Mouse (Mus musculus): ENCODE measurements around the gene Olfml2a.

Gene Olfml2a

DNA sequence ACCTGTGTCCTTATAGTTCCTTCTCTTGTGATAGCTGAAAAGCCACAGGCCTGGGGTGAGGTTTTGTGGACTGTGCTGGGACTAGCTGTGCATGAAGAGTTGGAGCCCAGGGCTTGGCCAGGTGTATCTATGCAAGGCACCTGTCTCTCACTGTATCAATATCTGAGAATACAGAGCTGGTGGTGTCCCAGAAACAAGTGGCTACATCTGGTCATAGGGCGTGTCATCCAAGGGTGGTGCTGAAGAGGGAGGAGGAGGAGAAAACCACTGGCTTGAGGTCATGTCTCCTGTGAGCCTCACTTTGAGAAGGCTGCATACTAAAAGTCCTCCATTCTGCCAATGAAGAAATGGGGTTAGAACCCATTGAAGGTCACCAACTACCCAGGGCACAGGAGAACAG lies 6.2 kb downstream of the Olfml2a start:
- DNase-seq (ENCODE audit: low read depth, low spot score): no peak

DNA sequence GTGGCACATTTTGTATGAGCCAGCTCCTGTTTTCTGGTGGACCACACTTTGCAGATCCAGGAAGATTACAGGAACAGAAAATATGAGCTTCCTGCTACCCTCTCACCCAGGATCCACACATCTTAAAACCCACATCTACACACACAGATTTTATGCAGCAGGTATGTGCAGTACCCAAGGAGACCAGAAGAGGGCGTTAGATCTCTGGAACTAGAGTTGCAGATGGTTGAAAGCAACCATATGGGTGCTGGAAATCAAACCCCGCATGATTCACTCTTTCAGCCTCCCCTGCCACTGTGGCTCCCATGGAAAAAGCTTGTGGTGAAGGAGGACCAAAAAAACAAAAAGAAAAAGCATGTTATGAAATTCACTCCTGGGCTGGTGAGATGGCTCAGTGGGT lies 7.3 kb downstream of the Olfml2a start:
- no peak for DNase-seq (ENCODE audit: low read depth, low spot score)

DNA sequence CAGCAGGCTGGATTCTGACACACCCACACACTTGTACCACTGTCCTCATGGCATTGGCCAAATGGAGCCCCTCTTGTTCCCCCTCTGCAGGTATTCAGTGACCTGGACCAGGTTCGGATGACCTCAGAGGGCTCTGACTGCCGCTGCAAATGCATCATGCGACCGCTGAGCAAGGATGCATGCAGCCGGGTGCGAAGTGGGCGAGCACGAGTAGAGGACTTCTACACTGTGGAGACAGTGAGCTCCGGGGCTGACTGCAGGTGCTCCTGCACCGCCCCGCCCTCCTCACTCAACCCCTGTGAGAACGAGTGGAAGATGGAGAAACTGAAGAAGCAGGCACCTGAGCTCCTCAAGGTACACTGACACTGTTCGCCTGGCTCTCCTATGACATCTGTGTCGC lies 9.6 kb downstream of the Olfml2a start:
- no peak for DNase-seq (ENCODE audit: low read depth, low spot score)

DNA sequence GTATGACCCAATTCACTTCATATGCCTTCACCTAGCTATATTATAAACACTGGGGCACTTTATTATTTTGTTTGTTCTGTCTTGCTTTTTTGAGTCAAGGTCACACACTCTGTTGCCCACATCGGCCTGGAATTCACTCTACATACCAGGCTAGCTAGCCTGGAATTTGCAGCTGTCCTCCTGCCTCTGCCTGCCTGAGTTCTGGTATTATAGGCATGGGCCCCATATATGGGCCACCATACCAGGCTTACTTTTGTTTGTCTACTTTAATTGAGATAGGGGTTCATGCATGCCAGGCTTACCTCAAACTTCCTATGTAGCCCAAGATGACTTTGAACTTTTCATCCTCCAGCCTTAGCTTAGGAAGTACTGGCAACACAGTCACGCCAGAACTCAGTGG lies 10.1 kb downstream of the Olfml2a start:
- no peak for DNase-seq (ENCODE audit: low read depth, low spot score)

DNA sequence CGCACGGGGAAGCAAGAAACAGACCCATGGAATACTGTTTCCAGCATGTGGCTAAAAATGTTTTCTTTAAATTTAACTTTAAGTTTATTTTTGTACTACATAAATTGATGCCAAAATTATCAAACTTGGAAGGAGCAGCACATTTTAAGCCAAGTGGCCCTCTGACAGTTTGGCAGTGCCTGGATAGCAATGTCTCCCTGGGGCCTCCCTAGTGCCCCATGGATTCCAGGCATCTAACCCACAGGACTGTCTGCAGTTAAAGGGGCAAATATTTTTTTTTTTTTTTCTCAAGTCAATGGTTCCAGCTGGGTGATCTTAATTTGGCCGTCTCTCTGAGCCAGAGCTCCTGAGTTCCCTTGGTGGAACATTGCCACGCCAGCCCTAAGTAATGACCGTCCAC lies 11.4 kb downstream of the Olfml2a start:
- DNase-seq (ENCODE audit: low read depth, low spot score): no peak

DNA sequence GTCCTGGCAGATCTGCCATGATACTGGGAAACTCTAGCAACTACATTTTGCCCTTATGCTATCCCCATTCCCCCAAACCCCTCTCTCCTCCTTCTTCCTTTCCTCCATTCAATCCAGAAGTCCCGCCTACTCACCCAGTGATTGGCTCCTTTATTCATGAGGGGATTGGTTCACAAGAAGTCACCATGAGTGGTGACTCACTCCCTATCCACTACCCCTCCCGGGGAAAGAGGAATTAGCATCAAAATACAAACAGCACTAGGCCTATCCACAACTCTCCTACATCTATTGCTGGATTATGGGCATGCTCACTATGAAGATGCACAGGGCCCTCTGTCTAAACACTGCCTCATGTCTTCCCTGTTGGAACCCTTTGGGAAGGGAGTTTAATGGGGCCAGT lies 12.2 kb downstream of the Olfml2a start:
- DNase-seq (ENCODE audit: low read depth, low spot score): no peak

DNA sequence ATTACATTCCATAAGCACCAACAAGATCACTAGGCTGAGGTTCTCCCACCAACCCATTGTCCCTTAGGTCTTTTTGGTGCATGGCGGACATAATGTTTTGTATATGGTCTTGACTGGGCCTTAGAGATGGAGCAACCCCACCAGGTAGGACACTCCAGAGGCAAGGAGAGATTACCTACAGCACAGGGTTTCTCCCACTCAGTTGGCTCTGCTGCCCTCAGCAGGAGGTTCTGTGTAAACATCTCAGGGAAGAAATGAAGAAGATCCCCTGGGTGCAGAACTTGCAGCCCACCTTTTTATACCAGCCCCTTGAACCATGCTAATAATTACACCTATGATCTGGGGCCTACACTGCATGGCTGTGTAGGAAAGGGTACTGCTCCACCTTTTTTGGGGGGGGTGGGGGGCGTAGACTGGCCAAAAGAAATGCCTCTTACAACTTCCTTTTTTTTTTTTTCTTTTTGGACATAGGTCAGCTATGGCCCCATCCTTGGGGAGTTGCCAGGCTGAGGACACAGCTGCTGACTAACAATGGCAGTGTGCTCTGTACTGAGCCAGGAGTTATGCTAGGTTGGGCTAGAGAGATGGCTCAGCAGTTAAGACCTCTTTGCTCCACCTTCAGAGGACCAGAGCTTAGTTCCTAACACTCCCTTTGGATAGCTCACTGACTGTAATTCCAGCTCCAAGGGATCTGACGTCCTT lies 12.8 kb downstream of the Olfml2a start:
- DNase-seq (ENCODE audit: low read depth, low spot score): no peak

DNA sequence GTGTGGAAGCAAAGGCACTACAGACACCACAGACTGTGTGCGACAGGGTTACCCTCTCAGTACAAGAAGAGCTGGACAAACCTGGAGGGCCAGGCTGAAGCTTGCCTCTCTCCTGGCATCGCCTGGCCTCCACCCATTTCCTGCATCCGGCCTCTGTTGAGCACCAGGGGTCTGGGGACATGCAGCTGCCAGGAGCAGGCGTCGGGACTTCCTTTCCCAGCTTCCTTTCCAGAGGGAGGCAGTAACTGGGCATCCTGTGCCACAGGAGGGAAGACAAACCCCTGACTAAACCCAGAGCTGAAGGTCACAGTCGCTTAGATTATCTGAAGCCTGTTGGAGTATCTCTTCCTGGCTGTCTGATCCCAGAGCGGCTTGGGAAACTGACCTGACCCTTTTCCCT lies 15.8 kb downstream of the Olfml2a start:
- no peak for DNase-seq (ENCODE audit: low read depth, low spot score)

DNA sequence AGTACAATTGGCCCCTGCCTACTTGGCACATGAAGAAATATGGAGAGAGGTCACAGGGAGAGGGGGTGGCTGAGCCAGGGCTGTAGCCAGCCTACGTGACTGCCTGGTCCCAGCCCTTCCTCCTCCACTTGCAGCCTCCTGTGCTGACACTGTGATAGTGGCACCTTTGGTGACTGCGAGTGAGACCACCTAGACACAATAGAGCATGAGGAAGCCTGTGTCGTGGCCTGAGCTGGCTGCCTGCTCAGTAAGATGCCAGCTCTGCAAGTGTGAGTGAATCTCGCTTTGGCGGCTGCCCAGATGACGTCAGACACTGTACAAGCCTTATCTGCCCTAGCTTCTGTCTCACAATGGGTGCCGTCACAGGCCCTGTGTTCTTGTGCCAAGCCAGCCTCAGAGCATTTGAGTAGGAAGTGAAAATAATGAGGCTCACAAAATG lies 18.5 kb downstream of the Olfml2a start:
- no peak for DNase-seq (ENCODE audit: low read depth, low spot score)

DNA sequence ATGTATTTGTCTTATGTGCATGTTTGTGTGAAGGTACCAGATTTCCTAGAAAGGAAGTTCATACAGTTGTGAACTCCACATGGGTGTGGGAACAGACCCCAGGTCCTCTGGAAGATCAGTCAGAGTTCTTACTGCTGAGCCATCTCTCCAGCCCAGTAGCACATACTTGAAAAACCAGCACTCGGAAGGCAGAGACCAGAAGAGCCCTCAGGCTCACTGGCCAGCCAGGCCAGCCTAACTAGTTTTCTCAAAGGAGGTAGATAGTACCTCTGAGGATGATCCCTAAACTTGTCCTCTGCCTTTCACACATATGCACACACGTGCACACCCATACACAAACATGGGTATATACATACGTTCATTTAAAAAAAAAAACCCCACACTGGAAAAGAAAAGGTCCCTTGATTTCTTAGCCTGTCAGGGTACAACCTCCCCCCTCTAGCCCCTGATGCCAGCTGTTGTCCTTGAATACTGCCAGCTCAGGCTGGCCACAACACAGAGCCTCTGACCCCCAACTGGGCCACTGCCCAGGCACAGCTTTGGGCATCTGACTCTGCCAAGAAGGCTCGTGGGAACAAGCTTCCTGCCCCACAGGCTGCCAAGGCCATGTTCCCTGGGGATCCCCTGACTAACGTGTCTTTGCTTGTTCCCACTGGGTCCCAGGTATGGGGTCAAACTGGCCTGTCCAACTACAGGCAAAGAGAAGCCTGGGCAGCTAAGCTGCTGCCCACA lies 21.5 kb downstream of the Olfml2a start:
- no peak for DNase-seq (ENCODE audit: low read depth, low spot score)

DNA sequence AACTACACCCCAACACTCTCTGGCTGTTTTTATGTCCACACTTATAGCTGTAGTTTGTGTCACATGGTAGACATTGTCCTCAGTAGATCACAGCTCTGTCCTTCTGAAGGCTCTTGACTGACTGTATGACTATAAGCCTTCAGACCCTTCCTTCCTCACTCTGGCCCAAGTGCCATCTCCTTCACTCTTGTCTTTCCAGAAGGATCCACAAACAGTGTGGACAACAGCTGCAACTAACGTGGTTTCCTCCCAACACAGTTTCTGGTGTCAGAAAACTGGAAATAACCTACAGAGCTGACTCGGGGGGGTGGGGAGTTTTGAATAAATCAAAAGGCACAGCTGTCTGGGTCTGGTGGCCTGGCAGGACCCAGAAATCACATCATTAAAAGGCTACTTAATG lies 24.3 kb downstream of the Olfml2a start:
- peak; percentile 63 for DNase-seq (ENCODE audit: low read depth, low spot score)

DNA sequence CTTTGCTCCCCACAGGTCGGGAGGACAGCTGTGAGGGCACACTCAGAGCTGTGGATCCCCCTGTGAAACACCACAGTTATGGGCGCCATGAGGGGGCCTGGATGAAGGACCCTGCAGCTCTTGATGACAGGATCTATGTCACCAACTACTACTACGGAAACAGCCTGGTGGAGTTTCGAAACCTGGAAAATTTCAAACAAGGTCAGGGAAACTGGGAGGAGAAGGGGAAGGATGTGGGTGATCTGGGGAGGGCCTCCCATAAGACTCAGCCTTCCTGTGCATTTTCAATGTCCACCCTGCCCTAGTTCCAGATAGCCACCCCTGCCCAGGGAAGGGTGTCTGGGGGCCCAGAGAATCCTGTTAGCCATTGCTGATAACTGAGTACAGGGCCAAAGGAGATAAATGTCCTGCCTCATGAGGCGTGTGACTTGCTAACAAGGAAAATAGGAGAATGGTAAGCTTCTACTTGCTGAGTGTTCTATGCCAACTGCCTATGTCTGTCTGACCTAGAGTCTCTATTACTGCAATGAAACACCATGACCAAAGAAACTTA lies 26.0 kb downstream of the Olfml2a start:
- DNase-seq (ENCODE audit: low read depth, low spot score): no peak

DNA sequence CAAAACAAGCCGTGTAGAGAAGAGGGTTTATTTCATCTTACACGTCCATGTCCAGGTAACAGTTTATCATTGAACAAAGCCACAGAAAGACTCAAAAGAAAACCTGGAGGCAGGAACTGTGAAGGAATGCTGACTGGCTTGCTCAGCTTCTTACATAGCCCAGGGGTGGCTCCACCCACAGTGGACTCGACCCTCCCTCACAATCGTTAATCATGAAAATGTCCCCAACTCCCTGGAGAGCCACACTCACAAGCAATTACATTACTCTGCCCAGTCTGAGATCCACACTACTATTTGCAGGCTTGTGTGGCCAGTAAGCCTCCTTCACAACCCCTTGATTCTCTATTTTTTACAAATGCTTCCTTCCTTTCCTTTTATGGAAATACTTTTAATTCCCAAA lies 32.4 kb downstream of the Olfml2a start:
- DNase-seq (ENCODE audit: low read depth, low spot score): no peak

DNA sequence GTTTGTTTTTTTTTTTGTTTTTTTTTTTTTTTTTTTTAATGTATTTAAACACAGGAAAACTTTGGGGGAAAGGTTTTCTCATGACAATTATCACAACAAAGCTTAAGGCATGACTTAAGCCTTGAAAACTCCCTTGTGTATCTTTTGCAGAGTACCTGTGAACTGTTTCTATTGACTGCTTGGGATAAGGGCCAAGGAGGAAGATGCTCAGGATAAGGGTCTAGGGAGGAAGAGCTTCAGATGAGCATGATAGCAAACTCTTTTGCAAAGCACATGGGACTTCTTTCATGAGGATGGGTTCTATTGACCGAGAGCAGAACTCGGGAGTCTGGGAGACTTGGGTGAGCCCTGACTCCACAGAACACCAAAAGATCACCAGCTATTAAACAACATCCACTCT lies 37.9 kb downstream of the Olfml2a start:
- no peak for DNase-seq (ENCODE audit: low read depth, low spot score)

DNA sequence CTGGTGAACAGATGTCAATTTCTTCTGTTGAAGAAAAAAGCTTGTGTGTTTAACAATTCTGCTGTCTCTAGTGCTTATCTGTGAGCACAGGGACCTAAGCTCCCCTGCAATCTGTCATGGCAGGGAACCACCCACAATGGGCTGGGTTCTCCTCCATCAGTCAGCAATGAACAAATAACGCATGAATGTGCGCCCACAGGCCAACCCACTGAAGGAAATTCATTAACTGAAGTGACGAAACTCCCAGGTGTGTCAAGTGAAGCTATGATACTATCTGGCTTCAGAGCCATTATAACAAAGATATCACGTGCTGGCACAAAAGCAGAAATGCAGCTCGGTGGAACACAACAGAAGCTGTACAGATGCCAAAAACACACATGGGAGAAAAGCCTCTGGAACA lies 38.3 kb downstream of the Olfml2a start:
- DNase-seq (ENCODE audit: low read depth, low spot score): no peak

DNA sequence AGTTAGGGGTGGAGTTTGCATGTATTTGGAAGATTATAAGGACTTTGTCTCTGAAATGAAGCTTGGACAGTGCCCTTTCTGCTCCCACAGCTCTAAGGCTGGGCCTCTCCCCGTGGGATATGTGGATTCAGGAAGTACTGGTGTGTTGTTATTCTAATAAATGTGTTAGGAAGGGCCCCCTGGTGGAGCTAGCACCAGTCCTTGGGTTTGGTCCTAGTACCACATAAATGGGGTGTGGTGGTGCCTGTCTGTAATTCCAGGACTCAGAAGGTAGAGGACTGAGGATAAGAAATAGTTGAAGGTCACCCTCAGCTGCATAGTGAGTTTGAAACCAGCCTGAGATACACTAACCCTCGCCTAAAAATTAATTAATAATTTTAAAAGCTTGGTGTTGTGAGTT lies 41.4 kb downstream of the Olfml2a start:
- DNase-seq (ENCODE audit: low read depth, low spot score): no peak

DNA sequence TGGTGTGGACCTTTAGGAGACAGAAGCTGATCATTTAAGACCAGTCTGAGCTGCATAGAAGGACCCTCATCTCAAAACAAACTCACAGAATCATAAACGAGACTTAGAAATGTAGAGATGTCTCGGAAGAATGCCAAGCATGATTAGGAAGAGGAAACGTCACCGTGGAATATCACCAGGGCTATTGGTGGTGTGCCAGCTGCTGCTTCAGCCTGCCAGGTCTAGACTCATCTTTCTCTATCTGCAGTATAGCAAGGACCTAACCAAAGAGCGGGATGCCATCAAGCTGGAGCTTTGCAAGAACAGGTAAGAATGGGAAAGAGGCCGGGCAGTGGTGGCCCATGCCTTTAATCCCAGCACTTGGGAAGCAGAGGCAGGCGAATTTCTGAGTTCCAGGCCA lies 41.9 kb downstream of the Olfml2a start:
- no peak for DNase-seq (ENCODE audit: low read depth, low spot score)

DNA sequence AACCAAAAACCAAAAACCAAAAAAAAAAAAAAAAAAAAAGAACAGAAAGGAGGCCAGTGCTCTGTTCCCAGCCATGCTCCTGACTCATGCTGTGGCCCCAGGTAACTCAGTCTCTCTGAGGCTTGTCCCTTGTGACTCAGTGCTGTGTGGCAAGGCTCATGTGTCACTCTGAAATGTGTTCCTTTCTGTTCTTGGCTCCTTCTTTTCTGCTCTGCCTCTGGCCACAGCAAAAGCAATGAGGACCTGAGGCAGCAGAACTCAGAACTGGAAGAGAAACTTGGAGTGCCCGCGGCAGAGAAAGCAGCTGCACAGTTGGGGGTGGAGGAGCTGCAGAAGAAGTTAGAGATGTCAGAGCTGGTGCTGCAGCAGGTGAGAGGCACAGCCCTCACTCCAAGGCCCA lies 42.4 kb downstream of the Olfml2a start:
- DNase-seq (ENCODE audit: low read depth, low spot score): peak; percentile 69

DNA sequence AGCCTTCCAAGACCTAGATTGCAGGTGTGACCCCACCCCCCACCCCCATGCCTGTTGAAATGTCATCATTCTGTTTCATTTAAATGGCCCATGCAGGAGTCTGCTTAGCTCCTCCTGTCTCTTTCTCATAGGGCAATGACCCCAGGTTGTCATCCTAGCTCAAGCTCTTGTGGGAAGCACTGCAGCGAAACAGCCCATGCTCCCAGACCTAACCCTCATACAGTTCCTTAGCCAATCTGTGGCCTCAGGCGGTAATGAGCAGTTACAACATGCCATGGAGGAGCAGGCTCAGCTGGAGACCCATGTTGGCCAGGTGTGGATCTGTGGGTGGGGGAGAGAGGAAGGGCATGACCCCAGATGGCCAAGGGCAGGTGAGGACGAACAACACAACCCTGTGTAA lies 43.4 kb downstream of the Olfml2a start:
- DNase-seq (ENCODE audit: low read depth, low spot score): no peak

DNA sequence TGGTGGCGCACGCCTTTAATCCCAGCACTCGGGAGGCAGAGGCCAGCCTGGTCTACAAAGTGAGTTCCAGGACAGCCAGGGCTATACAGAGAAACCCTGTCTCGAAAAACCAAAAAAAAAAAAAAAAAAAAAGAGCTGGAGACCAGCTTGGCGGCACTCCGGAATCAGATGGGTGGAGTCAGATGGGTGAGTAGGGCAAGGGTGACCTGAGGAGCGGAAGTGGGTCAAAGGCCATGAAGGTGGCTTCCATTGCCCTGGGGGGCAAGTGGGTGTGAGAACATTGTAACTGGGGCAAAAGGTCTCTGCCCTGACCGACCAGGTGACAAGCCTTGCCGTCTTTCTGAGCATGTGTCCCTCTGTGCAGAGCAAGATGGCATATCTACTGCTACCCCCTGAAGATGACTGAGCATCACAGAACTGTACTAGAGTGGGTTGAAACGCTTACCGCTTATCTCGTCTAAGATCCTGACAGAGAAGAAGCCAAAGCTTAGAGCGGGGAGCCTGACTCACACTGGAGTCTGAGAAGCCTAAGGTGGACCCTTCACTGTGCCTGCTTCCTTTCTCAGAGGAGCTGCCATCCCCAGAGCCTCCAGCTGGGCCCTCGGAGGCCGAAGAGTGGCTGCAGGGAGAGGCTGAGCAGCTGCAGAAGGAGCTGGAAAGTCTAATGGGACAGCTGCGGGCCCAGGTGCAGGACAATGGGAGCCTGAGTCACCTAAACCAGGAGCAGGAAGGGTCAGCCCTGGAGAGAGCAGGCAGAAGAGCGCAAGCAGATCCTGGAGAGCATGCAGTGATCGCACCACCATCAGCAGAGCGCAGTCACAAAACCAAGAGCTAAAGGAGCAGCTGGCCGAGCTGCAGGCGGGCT lies 44.4 kb downstream of the Olfml2a start:
- DNase-seq (ENCODE audit: low read depth, low spot score): no peak

DNA sequence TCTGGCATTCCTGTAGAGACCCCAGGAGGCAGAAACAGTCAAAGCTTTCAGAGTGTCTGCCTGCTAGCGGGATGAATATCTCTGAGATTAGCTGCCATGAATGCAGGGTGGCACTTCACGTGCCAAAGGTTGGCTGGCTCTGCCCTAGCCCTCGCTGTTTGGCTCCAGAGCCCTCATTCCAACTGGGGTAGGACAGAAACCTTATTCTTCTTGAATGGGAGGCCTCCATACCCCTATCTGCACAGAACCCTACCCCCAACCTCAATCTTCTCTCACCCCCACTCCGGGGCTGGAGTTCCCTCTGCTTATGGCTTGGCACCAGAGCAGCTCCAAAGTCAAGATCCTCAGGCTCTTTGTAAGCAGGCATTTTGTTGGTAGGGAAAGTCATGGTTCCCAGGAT lies 46.1 kb downstream of the Olfml2a start:
- no peak for DNase-seq (ENCODE audit: low read depth, low spot score)

DNA sequence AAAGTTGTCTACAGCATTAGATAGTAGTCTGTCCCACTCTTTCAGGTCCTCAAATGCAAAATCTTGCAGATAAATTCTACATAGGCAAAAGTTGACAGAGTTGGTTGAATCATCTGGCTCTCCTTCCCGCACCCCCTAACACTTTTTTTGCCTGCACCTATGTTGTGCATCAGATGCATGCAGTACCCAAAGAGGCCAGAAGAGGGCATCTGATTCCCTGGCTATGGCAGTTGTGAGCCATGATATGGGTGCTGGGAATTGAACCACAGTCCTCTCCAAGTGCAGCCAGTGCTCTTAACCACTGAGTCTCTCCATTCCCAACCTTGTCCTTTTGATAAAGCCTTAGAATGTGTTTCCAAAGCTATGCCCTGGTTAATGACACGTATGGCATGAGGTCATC lies 51.7 kb downstream of the Olfml2a start:
- peak; percentile 32 for DNase-seq (ENCODE audit: low read depth, low spot score)

Measured in A20 (cell line).